Mouse (Mus musculus): ENCODE measurements around the gene Srpk3. TPM values are rescaled to one million over a fixed set of nuclear protein-coding genes. Genes with fewer than 3 reads are reported as not detected.

The Srpk3 gene
- polyA plus RNA-seq, 1 experiment, result not detected

- H3K27ac ChIP-seq (ENCODE audit: insufficient read depth, low read length), result peak overlapping the region; percentile 80
- H3K36me3 ChIP-seq (ENCODE audit: control insufficient read depth, insufficient read depth, low read length, poor library complexity, severe bottlenecking), result peaks cover 5% of the 10 kb centered on the region; the same call in 1 of the 2 replicates
- H3K27me3 ChIP-seq (ENCODE audit: control insufficient read depth, insufficient read depth, low read length, poor library complexity, severe bottlenecking), result no peaks in the 10 kb centered on the region
- H3K9ac ChIP-seq (ENCODE audit: low read depth, poor library complexity, severe bottlenecking), result peak overlapping the region; percentile 74
- no peaks in the 10 kb centered on the region for H3K9me3 ChIP-seq (replicated peaks; ENCODE audit: control insufficient read depth, insufficient read depth, low read length, poor library complexity, severe bottlenecking)
- H3K4me1 ChIP-seq (ENCODE audit: control insufficient read depth, insufficient read depth, low read length), result peaks cover 2% of the 10 kb centered on the region
- TF ChIP-seq EP300 (IDR thresholded peaks at IDR 0.05; ENCODE audit: insufficient read depth, low read depth, low read length) (no peak), CTCF (IDR thresholded peaks at IDR 0.05; ENCODE audit: low read depth, low read length) (no peak)
- peak overlapping the region; percentile 80 for H3K4me3 ChIP-seq (ENCODE audit: low read depth, low read length)
Observed at GRCm38 (mm10) chrX:73815072-73815471, 40.9 kb downstream of the Srpk3 start.

GRCm38 (mm10) chrX:73816596-73817314 is 42.5 kb downstream of the Srpk3 start:
- H3K9ac ChIP-seq (ENCODE audit: low read depth, poor library complexity, severe bottlenecking), result no peak overlapping the region
- H3K4me3 ChIP-seq (ENCODE audit: low read depth, low read length), result no peak overlapping the region
- peak overlapping the region; percentile 95 for H3K27ac ChIP-seq (ENCODE audit: insufficient read depth, low read length)
- peaks cover 2% of the 10 kb centered on the region for H3K4me1 ChIP-seq (ENCODE audit: control insufficient read depth, insufficient read depth, low read length)
- H3K27me3 ChIP-seq (ENCODE audit: control insufficient read depth, insufficient read depth, low read length, poor library complexity, severe bottlenecking), result no peaks in the 10 kb centered on the region
- peaks cover 5% of the 10 kb centered on the region; the same call in 1 of the 2 replicates for H3K36me3 ChIP-seq (ENCODE audit: control insufficient read depth, insufficient read depth, low read length, poor library complexity, severe bottlenecking)
- no peaks in the 10 kb centered on the region for H3K9me3 ChIP-seq (replicated peaks; ENCODE audit: control insufficient read depth, insufficient read depth, low read length, poor library complexity, severe bottlenecking)
- TF ChIP-seq CTCF (IDR thresholded peaks at IDR 0.05; ENCODE audit: low read depth, low read length) (no peak), EP300 (IDR thresholded peaks at IDR 0.05; ENCODE audit: insufficient read depth, low read depth, low read length) (peak; percentile 87), POLR2A (IDR thresholded peaks at IDR 0.05; ENCODE audit: insufficient read depth, low read length) (no peak)

GRCm38 (mm10) chrX:73823747-73824146 is 49.5 kb downstream of the Srpk3 start:
- H3K4me1 ChIP-seq (ENCODE audit: control insufficient read depth, insufficient read depth, low read length), result peaks cover 2% of the 10 kb centered on the region
- H3K9me3 ChIP-seq (replicated peaks; ENCODE audit: control insufficient read depth, insufficient read depth, low read length, poor library complexity, severe bottlenecking), result no peaks in the 10 kb centered on the region
- no peak for TF ChIP-seq POLR2A (IDR thresholded peaks at IDR 0.05; ENCODE audit: insufficient read depth, low read length)
- TF ChIP-seq CTCF (IDR thresholded peaks at IDR 0.05; ENCODE audit: low read depth, low read length), result no peak
- no peak for TF ChIP-seq EP300 (IDR thresholded peaks at IDR 0.05; ENCODE audit: insufficient read depth, low read depth, low read length)
- peak overlapping the region; percentile 81 for H3K9ac ChIP-seq (ENCODE audit: low read depth, poor library complexity, severe bottlenecking)
- H3K27me3 ChIP-seq (ENCODE audit: control insufficient read depth, insufficient read depth, low read length, poor library complexity, severe bottlenecking), result no peaks in the 10 kb centered on the region
- H3K27ac ChIP-seq (ENCODE audit: insufficient read depth, low read length), result peak overlapping the region; percentile 55
- peaks cover 3% of the 10 kb centered on the region; the same call in 1 of the 2 replicates for H3K36me3 ChIP-seq (ENCODE audit: control insufficient read depth, insufficient read depth, low read length, poor library complexity, severe bottlenecking)
- H3K4me3 ChIP-seq (ENCODE audit: low read depth, low read length), result peak overlapping the region; percentile 91

GRCm38 (mm10) chrX:73824185-73825151 is 50.3 kb downstream of the Srpk3 start, which contains the start of gene Pdzd4:
Pdzd4 (minus strand) TSS chrX:73824969.
- no peaks in the 10 kb centered on the region for H3K36me3 ChIP-seq (ENCODE audit: control insufficient read depth, insufficient read depth, low read length, poor library complexity, severe bottlenecking)
- no peaks in the 10 kb centered on the region for H3K4me1 ChIP-seq (ENCODE audit: control insufficient read depth, insufficient read depth, low read length)
- peak within 1 kb of the TSS; percentile 81 for H3K9ac ChIP-seq (ENCODE audit: low read depth, poor library complexity, severe bottlenecking)
- H3K9me3 ChIP-seq (replicated peaks; ENCODE audit: control insufficient read depth, insufficient read depth, low read length, poor library complexity, severe bottlenecking), result no peaks in the 10 kb centered on the region
- H3K27ac ChIP-seq (ENCODE audit: insufficient read depth, low read length), result peak within 1 kb of the TSS; percentile 55
- peak within 1 kb of the TSS; percentile 91 for H3K4me3 ChIP-seq (ENCODE audit: low read depth, low read length)
- no peaks in the 10 kb centered on the region for H3K27me3 ChIP-seq (ENCODE audit: control insufficient read depth, insufficient read depth, low read length, poor library complexity, severe bottlenecking)
- TF ChIP-seq CTCF (IDR thresholded peaks at IDR 0.05; ENCODE audit: low read depth, low read length) (no peak), EP300 (IDR thresholded peaks at IDR 0.05; ENCODE audit: insufficient read depth, low read depth, low read length) (peak; percentile 47; the same call in 1 of the 2 replicates)

Other genes starting within 250 kb of the Srpk3 start
- gene Dusp9, start 135.0 kb upstream of the Srpk3 start, polyA plus RNA-seq (2011; ENCODE audit: insufficient read depth, insufficient read length, low read depth, missing spikeins), result 214 and 216 TPM in 2 replicates
- gene Pnck, start 114.3 kb upstream of the Srpk3 start, polyA plus RNA-seq (2011; ENCODE audit: insufficient read depth, insufficient read length, low read depth, missing spikeins), result 3.9 and 5.1 TPM in 2 replicates
- 74.8 and 76.8 TPM in 2 replicates for gene Slc6a8, start 101.3 kb upstream of the Srpk3 start, polyA plus RNA-seq (2011; ENCODE audit: insufficient read depth, insufficient read length, low read depth, missing spikeins)
- 120 and 123 TPM in 2 replicates for gene Bcap31, start 58.2 kb upstream of the Srpk3 start, polyA plus RNA-seq (2011; ENCODE audit: insufficient read depth, insufficient read length, low read depth, missing spikeins)
- gene Abcd1, start 57.8 kb upstream of the Srpk3 start, polyA plus RNA-seq (2011; ENCODE audit: insufficient read depth, insufficient read length, low read depth, missing spikeins), result 8.0 and 10.3 TPM in 2 replicates
- gene Plxnb3, start 17.3 kb upstream of the Srpk3 start, polyA plus RNA-seq (2011; ENCODE audit: insufficient read depth, insufficient read length, low read depth, missing spikeins), result not detected in 2 replicates
- 147 and 151 TPM in 2 replicates for gene Idh3g, start 12.5 kb downstream of the Srpk3 start, polyA plus RNA-seq (2011; ENCODE audit: insufficient read depth, insufficient read length, low read depth, missing spikeins)
- 108 and 132 TPM in 2 replicates for gene Ssr4, start 12.6 kb downstream of the Srpk3 start, polyA plus RNA-seq (2011; ENCODE audit: insufficient read depth, insufficient read length, low read depth, missing spikeins)
- 22.0 and 24.1 TPM in 2 replicates for gene Pdzd4, start 50.6 kb downstream of the Srpk3 start, polyA plus RNA-seq (2011; ENCODE audit: insufficient read depth, insufficient read length, low read depth, missing spikeins)
- not detected in 2 replicates for gene Avpr2, start 117.7 kb downstream of the Srpk3 start, polyA plus RNA-seq (2011; ENCODE audit: insufficient read depth, insufficient read length, low read depth, missing spikeins)
- gene L1cam, start 121.7 kb downstream of the Srpk3 start, polyA plus RNA-seq (2011; ENCODE audit: insufficient read depth, insufficient read length, low read depth, missing spikeins), result 3.4 and 4.5 TPM in 2 replicates
- 3.5 and 4.7 TPM in 2 replicates for gene Arhgap4, start 147.5 kb downstream of the Srpk3 start, polyA plus RNA-seq (2011; ENCODE audit: insufficient read depth, insufficient read length, low read depth, missing spikeins)
- 77.1 and 87.9 TPM in 2 replicates for gene Naa10, start 147.5 kb downstream of the Srpk3 start, polyA plus RNA-seq (2011; ENCODE audit: insufficient read depth, insufficient read length, low read depth, missing spikeins)
- 79.7 and 84.6 TPM in 2 replicates for gene Renbp, start 156.4 kb downstream of the Srpk3 start, polyA plus RNA-seq (2011; ENCODE audit: insufficient read depth, insufficient read length, low read depth, missing spikeins)
- gene Hcfc1, start 192.0 kb downstream of the Srpk3 start, polyA plus RNA-seq (2011; ENCODE audit: insufficient read depth, insufficient read length, low read depth, missing spikeins), result 91.4 and 96.4 TPM in 2 replicates
- 35.1 and 35.4 TPM in 2 replicates for gene Irak1, start 249.5 kb downstream of the Srpk3 start, polyA plus RNA-seq (2011; ENCODE audit: insufficient read depth, insufficient read length, low read depth, missing spikeins)

Data from ES-Bruce4 (cell line).